Mouse (Mus musculus) layer of hippocampus, postnatal 36 days (tissue): ENCODE results near the gene Lrrc8a. TPM values are rescaled to one million over a fixed set of nuclear protein-coding genes. Genes with fewer than 3 reads are reported as not detected.

Source experiments
- DNase-seq, 2 experiments: peaks; one replicate each; pipeline ENCODE4 v3.0.0; 2022
- total RNA-seq, 2 experiments: library from RNA; stranded (reverse); gene quantifications; 2 replicates each; pipeline ENCODE4 v1.2.3; 2021

Lrrc8a gene
- total RNA-seq, 2 experiments from 2014 or later, result 52.4 to 57.5 TPM

DNA sequence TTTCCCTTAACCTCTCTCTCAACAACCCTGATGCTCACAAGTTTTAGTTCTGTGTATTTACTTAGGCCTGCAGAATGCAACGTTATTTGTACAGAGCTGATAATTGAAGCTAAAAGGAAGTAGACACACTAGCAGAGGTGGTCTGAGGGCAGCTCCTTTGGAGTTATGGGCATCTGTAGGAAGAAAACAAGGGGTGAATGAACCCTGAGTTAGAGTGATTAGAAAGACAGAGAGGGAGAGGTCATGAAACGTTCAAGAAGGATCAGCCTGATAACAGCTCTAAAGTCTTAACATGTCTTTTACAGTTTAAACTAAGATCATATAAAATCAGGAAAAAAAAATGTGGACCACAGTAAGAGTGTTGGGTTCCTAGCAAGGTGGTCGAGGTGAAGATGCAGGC lies 71.8 kb downstream of the Lrrc8a start:
- DNase-seq, result no peak

DNA sequence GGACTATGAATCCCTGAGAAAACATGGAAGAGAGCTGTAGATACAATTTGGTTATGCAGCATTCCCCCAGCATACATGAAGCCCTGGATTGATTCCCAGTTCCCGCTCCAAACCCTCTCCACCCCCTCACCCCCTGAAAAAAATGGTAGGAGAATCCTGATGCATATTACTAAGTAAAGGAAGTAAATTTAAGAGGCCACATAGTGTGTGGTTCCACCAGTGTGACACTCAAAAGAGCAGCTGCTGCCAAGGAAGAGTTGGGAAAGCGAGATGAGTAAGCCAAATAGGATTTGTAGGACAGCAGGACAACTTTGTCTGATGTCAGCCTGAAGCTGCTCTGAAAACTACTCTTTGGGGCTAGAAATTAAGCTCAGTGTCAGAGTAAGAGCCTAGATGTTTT lies 74.0 kb downstream of the Lrrc8a start:
- no peak for DNase-seq

Other genes starting within 250 kb of the Lrrc8a start
- gene Wdr34, start 188.8 kb upstream of the Lrrc8a start, total RNA-seq, result 10 to 100 TPM; 31.8 to 34.0 TPM
- gene Set, start 180.3 kb upstream of the Lrrc8a start, total RNA-seq, result 100 to 1,000 TPM; 189 to 193 TPM
- 1 to 10 TPM; 1.1 to 2.0 TPM for gene Pkn3, start 160.0 kb upstream of the Lrrc8a start, total RNA-seq
- gene Zdhhc12, start 144.1 kb upstream of the Lrrc8a start, total RNA-seq, result 1 to 10 TPM; 9.4 to 9.5 TPM
- gene Zer1, start 113.1 kb upstream of the Lrrc8a start, total RNA-seq, result 100 to 1,000 TPM; 189 to 198 TPM
- gene Tbc1d13, start 104.0 kb upstream of the Lrrc8a start, total RNA-seq, result 10 to 100 TPM; 58.5 to 61.7 TPM
- 10 to 100 TPM; 21.3 to 21.9 TPM for gene Endog, start 66.2 kb upstream of the Lrrc8a start, total RNA-seq
- gene Spout1, start 59.3 kb upstream of the Lrrc8a start, total RNA-seq, result 10 to 100 TPM; 34.5 to 37.2 TPM
- gene Kyat1, start 31.9 kb upstream of the Lrrc8a start, total RNA-seq, result 10 to 100 TPM; 16.0 to 16.2 TPM
- gene Gm28035, start 2.9 kb downstream of the Lrrc8a start, total RNA-seq, result 10 to 100 TPM in 1 of 2 experiments, 1 to 10 TPM in 1; 9.2 to 11.1 TPM
- gene Phyhd1, start 28.5 kb downstream of the Lrrc8a start, total RNA-seq, result 10 to 100 TPM; 16.8 to 21.9 TPM
- not detected for gene Gm28038, start 43.3 kb downstream of the Lrrc8a start, total RNA-seq
- gene Dolk, start 48.6 kb downstream of the Lrrc8a start, total RNA-seq, result 10 to 100 TPM; 20.9 to 22.2 TPM
- 10 to 100 TPM; 21.1 to 23.4 TPM for gene Nup188, start 48.7 kb downstream of the Lrrc8a start, total RNA-seq
- 100 to 1,000 TPM; 255 to 284 TPM for gene Sh3glb2, start 121.6 kb downstream of the Lrrc8a start, total RNA-seq
- 100 to 1,000 TPM; 108 to 121 TPM for gene Miga2, start 126.5 kb downstream of the Lrrc8a start, total RNA-seq
- 10 to 100 TPM; 26.8 to 28.6 TPM for gene Dolpp1, start 154.5 kb downstream of the Lrrc8a start, total RNA-seq
- 10 to 100 TPM; 42.5 to 46.1 TPM for gene Crat, start 178.1 kb downstream of the Lrrc8a start, total RNA-seq
- 100 to 1,000 TPM; 166 to 168 TPM for gene Ptpa, start 178.3 kb downstream of the Lrrc8a start, total RNA-seq
- gene Ier5l, start 236.5 kb downstream of the Lrrc8a start, total RNA-seq, result 10 to 100 TPM; 10.4 to 12.7 TPM